Mouse (Mus musculus) adrenal gland, adult (tissue): ENCODE results near the gene Sephs2.
A peak's percentile ranks its signal among the peaks of the same experiment; 100 is the strongest.

Experiments
- DNase-seq, 2 experiments: peaks; one replicate each; pipeline ENCODE4 v3.0.0; 2022 to 2023; ENCODE audit warnings: low spot score in 1 of 2; ENCODE audit not compliant: inconsistent age in 2 of 2

Gene Sephs2

DNA sequence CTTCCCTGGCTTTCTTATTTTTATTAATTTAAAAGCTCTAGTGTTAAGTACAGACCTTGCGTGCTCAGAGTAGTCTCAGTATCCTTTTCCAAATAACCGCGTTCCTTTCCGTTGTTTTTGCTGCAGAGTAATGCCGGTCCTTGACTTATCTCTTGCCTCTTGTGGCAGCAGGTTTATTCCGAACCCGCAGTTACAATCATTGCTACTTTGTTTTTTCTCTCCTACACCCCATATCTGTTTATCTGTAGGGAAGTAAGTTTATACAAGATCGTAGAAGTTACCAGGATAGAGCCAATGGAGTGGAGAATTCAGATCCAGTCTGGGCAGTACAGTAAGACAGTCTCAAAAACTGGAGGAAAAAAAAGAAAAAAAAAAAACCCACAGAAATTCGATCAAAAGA is 40.1 kb downstream of the Sephs2 start:
- DNase-seq = no peak

DNA sequence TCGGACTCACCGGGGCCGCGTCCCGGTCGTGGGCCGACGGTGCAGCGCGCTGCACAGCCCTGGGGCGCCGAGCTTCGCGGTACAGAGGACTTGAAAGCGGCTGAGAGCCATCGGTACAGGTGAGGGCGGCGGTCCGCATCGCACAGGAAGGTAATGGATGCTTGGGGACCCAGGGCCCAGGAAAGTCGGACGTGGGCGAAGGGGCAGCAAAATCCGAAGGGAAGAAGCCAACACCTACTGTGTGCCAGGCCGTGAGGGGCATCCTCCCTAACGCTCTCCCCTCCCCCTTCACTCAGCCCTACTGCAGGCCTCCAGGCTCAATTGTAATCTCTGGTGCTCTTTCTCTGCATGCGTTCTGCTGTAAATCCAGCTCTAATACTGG is 40.5 kb downstream of the Sephs2 start:
- DNase-seq = no peak

DNA sequence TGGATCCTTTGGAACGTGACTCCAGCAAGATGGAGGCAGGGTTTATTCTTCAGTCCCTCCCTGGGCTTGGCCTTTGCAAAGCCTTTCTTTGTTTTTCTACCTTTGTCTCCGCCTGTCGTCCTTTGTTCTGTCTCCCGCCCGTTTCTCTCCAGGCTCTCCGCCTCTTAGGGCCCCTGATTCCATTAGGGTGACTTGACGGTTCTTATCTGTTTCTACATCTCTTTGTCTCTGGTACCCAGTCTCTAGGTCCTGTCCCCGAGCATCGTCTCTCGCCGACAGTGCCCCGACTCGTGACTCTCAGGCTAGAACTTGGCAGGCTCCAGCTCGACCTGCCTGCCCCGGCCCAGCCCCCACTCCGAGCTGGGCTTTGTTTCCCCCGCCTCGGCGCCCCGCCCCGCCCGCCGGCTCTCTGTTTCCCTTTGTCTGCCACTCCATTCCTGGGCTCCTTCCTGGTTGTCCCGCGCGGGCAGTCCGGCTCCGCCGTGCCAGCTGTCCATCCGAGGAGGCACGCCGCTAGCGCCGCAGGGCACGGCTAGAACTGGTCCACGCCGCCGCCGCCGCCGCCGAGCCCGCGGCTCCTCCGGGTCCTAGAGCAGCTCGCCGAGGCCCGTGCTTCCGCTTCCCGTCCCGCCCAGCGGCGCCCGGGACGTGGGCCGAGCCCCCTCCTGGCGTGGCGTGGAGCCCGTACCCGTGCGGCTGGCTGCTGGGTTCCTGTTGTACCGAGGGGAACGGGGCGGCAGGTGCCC is 41.1 kb downstream of the Sephs2 start, which contains the start of the genes Zfp553 and Sept1:
Zfp553 (plus strand) TSS at position 440 of the 746 bp plus-strand sequence.
Sept1 (minus strand) TSS at position 509 of the 746 bp plus-strand sequence.
- DNase-seq = peak; percentile 89 to 95

DNA sequence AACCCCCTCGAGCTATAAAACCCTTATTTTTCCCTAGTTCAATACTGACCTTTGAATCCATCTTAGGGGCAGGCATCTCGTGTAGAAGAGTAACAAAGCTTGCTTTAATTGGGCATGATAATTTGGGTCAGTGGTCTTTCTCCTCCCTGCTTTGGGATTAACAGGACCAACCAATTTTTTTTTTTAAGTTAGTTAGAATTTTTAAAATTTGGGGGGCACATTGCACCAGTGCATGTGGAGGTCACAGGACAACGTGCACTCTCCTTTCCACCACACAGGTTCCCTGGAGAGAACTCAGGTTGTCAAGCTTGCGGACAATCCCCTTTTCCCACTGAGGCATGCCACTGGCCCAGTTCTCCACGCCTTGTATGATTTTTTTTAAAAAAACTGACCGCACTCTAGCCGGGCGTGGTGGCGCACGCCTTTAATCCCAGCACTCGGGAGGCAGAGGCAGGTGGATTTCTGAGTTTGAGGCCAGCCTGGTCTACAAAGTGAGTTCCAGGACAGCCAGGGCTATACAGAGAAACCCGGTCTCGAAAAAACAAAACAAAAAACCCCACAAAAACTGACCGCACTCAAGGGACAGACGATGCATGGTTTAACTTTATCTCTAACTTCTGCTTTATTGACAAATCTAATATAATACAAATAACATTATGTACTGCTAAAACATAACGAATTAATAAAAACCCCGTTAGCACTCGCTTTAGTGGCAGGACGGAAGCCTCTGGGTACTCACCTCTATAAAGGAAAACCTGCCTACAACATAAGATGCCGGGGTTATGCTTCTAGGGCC is 41.8 kb downstream of the Sephs2 start:
- peak in 1 of 2 experiments; percentile 47 for DNase-seq

DNA sequence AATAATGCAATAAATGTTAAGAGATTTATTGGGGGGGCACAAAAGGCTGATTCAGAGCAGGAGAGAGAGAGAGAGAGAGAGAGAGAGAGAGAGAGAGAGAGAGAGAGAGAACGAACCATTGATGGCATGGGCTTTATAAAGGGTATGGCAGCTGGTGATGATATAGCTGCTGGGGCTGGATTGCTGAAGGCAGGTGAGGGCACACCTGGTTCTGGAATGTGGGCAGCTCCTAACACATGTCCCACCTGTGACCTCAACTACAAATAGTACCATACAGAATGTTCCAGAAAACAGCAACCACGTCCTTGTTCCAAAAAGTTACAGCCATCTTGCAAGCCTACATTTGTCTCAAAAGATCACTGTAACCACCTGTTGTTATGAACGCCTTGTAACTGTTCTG is 42.5 kb downstream of the Sephs2 start:
- DNase-seq = peak in 1 of 2 experiments; percentile 18

DNA sequence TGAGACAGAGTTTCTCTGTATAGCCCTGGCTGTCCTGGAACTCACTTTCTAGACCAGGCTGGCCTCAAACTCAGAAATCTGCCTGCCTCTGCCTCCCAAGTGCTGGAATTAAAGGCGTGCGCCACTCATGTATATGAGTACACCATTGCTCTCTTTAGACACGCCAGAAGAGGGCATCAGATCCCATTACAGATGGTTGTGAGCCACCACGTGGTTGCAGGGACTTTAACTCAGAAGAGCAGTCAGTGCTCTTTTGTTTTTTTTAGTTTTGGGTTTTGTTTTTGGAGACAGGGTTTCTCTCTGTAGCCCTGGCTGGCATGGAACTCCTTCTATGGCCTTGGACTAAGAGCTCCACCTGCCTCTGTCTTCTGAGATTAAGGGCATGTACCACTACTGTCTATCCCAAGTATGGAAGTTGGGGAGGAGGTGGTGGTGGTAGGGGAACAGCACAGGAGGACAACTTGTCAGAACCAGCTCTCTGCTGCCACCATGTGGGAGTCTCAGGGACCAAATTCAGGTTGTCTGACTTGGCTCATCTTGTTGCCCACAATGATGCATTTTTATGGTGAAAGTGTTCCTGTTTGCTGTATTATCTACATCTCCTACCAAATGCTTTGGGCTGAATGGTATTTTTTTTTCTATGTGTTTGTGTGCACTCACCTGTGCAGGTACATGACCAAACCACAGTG is 45.1 kb downstream of the Sephs2 start:
- peak; percentile 79 to 91 for DNase-seq

DNA sequence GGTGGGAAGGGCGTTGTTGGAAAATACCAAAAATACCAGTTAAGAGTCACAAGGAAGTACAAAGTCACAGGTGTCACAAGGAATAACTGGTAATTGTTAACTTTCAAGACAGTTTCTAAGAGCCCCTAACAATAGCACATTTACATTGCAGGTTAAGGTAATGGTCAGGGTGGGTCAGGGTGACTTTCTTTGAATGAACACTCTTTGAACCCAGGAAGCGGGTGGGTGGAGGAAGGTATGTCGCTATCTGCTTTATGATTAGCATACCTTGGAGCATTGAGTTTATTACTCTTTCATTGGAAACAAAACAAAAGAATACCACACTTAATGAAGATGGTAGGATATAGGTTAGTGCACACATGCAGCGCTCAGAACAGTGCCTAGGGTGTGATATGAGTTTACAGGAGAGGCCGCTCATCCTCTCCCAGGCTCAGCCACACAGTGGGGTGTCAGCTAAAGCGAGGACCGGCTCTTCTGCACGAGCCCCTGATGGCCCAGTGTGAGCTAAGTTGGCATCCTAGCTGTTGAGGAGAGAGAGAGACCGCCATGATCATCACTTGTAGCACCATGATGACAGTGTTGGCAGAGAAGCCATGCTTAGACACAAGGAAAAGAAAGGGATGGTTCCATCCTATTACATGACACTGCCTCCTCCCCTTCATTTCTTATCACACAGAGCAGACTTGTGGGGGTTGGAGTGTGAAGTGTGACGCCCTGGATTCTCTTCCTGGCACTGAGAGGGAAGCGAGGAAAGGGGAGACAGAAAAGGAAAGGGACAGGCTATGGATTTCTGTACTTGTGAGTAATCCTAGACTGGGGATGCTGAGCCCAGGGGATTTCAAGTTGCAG is 48.5 kb downstream of the Sephs2 start:
- no peak for DNase-seq

DNA sequence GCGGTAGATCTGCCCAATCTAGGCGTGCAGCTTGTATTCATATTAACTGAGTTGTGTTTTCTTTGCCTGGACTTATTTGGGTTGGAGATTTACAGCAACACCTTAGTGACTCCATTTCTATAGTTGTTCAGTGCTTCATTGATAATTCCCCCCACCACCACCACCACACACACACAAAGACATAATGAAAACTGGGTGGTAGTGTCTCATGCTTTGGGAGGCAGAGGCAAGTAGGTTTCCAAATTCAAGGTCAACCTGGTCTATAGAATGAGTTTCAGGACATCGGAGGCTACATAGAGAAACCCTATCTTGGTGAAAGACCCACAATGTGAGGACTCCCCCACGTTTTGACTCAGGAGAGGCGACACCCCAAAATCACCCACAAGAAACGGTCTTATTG is 49.2 kb downstream of the Sephs2 start:
- no peak for DNase-seq

DNA sequence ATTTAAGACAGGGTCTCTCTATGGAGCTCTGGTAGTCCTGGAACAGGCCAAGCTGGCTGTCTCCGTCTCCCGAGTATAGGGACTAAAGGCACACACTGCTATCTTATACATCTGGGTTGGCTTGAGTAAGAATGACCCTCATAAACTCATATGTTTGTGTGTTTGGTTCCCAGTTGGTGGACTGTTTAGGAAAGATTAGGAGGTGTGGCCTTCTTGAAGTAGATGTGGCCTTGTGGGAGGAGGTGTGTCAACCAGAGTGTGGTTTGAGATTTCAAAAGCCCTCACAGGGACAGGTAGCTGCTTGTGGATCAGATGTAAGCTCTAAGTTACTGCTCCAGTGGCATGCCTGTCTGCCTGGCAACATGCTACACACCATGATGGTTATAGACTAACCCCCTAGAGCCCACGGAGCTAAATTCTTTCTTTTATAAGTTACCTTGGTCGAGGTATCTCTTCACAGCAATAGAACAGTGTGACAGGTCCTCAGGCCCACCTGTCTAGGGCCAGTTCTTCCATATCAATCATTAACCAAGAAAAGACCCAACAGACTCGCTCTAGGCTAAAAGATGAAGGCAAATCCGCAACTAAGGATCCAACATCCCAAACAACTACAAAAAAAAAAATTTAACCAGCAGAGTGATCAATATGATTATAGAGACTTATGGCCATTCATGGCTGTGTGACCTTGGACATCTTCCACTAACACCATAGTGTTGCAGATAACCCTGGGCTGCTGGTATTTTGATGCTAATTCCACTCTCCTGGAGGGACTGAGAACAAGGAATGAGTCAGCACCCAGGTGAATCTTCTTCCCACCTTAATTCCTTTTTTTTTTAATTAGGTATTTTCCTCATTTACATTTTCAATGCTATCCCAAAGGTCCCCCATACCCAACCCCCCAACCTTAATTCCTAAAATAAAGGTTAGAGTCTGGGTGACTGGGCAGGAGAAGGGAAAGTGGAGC is 50.1 kb downstream of the Sephs2 start:
- no peak for DNase-seq

DNA sequence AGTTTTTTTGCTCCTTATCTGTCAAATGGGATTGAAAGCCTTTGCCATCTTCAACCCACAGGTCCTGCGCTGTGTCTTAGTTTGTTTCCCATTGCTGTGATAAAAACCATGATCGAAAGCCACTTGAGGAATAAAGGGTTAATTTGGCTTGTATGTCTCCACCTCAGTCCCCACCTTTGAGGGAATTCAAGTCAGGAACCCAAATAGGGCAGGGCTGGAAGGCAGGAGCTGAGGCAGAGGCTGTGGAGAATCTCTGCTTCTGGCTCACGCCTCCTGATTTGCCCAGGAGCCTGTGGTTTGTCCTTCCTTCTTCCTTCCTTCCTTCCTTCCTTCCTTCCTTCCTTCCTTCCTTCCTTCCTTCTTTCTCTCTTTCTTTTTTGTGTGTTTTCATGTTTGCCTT is 50.7 kb downstream of the Sephs2 start:
- no peak for DNase-seq
